Mouse (Mus musculus) embryonic facial prominence, embryonic 11.5 days (tissue): ENCODE results near the gene Car1. TPM values are rescaled to one million over a fixed set of nuclear protein-coding genes. Genes with fewer than 3 reads are reported as not detected.
"Not testable (repeated sequence)": the region's sequence is repeated elsewhere in the genome, so short reads cannot be mapped to it uniquely, and the experiment has no call there.

Source experiments
- ATAC-seq: fragments of 200-750 bp; cut with Nextera tagmentation; replicated peaks from 2 replicates; pipeline ENCODE4 v1.8.0; 2017; ENCODE audit warnings: low read depth; ENCODE audit not compliant: insufficient number of reproducible peaks, low FRiP score, low TSS enrichment
- DNase-seq: peaks from one replicate; pipeline ENCODE4 v3.0.0-alpha.2; 2015; ENCODE audit warnings: low spot score
- H3K27ac ChIP-seq: fragments of 300-500 bp; sonication (generic); replicated peaks from 2 replicates; pipeline ENCODE4 v1.5.1; 2014; ENCODE audit warnings: mild to moderate bottlenecking, low read depth, low read length, control low read depth
- H3K27me3 ChIP-seq: fragments of 300-500 bp; sonication (generic); 2 replicates; pipeline ENCODE4 v1.6.1; 2014; ENCODE audit warnings: mild to moderate bottlenecking, low read length, moderate library complexity, mixed read lengths; ENCODE audit not compliant: control insufficient read depth, insufficient read depth
- H3K36me3 ChIP-seq: fragments of 300-500 bp; sonication (generic); replicated peaks from 2 replicates; pipeline ENCODE4 v1.6.1; 2014; ENCODE audit warnings: low read depth, mild to moderate bottlenecking, low read length, moderate library complexity, mixed read lengths; ENCODE audit not compliant: control insufficient read depth, insufficient read depth
- H3K4me1 ChIP-seq: fragments of 300-500 bp; sonication (generic); 2 replicates; pipeline ENCODE4 v1.6.1; 2014; ENCODE audit warnings: low read length, mixed read lengths; ENCODE audit not compliant: control insufficient read depth, insufficient read depth
- H3K4me2 ChIP-seq: fragments of 300-500 bp; sonication (generic); 2 replicates; pipeline ENCODE4 v1.6.1; 2014; ENCODE audit warnings: low read depth, mild to moderate bottlenecking, control low read depth, low read length, moderate library complexity
- H3K4me3 ChIP-seq: fragments of 300-500 bp; sonication (generic); 2 replicates; pipeline ENCODE4 v1.5.1; 2014; ENCODE audit warnings: low read depth, low read length, control low read depth
- H3K9ac ChIP-seq: fragments of 300-500 bp; sonication (generic); replicated peaks from 2 replicates; pipeline ENCODE4 v1.6.1; 2014; ENCODE audit warnings: mild to moderate bottlenecking, control low read depth, low read length
- H3K9me3 ChIP-seq: fragments of 300-500 bp; sonication (generic); replicated peaks from 2 replicates; pipeline ENCODE4 v1.6.1; 2016; ENCODE audit warnings: mild to moderate bottlenecking, low read length, inconsistent platforms, mixed read lengths; ENCODE audit not compliant: control insufficient read depth
- WGBS: fragments of 180-500 bp; shearing (Covaris S2); extraction: QIAGEN DNeasy Blood & Tissue Kit; methylation state at CpG from one replicate; pipeline ENCODE4 v1.1.7; 2014; 5-methylcytosine and 5-hydroxymethylcytosine counted together
- polyA plus RNA-seq: library from polyadenylated mRNA; unstranded; fragments of >200 nt; fragmentation: Nextera tagmentation; extraction: Ambion mirVana; gene quantifications from 2 replicates; pipeline ENCODE4 v1.2.1, GENCODE M21; 2014

Car1 gene
- polyA plus RNA-seq, 1 experiment from 2014 or later, result 0.29 TPM

- H3K4me3 ChIP-seq, DNase-seq, H3K27ac ChIP-seq, H3K36me3 ChIP-seq, H3K4me2 ChIP-seq, ATAC-seq, H3K9ac ChIP-seq, H3K9me3 ChIP-seq, H3K4me1 ChIP-seq, H3K27me3 ChIP-seq: not testable (repeated sequence)
- 88% methylated on average over 1 of the region's 1 CpGs for WGBS
Measured at GRCm38 (mm10) chr3:14727496-14727895, 80.7 kb downstream of the Car1 start.

DNA sequence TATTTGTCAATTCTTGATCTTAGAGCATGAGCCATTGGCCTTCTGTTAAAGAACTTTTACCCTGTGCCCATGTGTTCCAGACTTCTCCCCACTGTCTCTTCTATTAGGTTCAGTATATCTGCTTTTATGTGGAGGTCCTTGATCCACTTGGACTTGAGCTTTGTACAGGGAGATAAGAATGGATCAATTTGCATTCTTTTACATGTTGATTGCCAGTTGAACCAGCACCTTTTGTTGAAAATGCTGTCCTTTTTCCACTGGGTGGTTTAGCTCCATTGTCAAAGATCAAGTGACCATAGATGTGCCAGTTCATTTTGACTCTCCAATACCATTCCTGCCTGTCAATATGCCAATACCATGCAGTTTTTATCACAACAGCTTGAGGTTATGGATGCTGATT, 82.7 kb downstream of the Car1 start:
- not testable (repeated sequence) for H3K27ac ChIP-seq, H3K4me1 ChIP-seq, ATAC-seq, H3K4me2 ChIP-seq, H3K27me3 ChIP-seq, DNase-seq, H3K9ac ChIP-seq, H3K36me3 ChIP-seq, H3K9me3 ChIP-seq, H3K4me3 ChIP-seq

Other genes starting within 250 kb of the Car1 start
- 472 and 560 TPM in 2 replicates for gene 1810022K09Rik, start 197.1 kb downstream of the Car1 start, polyA plus RNA-seq
- 3.5 and 4.5 TPM in 2 replicates for gene Car13, start 166.6 kb downstream of the Car1 start, polyA plus RNA-seq
- gene Car3, start 55.1 kb upstream of the Car1 start, polyA plus RNA-seq, result 4.8 and 7.5 TPM in 2 replicates
- 91.5 and 99.6 TPM in 2 replicates for gene Car2, start 77.9 kb upstream of the Car1 start, polyA plus RNA-seq